In the genomic region with DNA sequence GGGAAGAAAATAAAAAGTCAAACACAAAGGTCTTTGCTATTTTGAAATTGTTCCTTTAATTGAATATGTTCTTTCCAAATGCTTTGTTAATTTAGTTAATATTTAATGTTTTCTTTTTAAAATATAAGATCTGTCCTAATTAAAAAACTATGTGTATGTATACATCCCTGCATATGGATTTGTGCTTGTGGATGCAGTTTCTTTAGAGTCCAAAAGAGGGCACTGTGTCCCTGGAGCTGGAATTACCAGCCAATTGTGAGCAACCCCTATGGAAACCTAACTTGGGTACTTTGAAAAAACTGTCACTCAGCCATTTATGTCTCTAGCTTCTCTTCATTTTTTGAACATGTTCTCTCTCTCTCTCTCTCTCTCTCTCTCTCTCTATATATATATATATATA, we compare ENCODE assay signal across 23 mouse cellular contexts.
DNase-seq lines count a peak whose midpoint lies in the region; ATAC-seq and TF ChIP-seq lines count a peak whose summit lies in the region.
"Had no signal": no experiment of that assay in that cellular context is flagged by ENCODE, and none has a peak within 500 bp of the region (broad histone marks: within the 10 kb centered on the region; RNA-seq: fewer than 3 reads in every experiment).

No protein-coding gene starts in this region.

- no peak for TF ChIP-seq POLR2A in CH12.LX (IDR thresholded peaks at IDR 0.05; ENCODE audit: low read depth, low read length)
- no peak for TF ChIP-seq POLR2A in MEL (IDR thresholded peaks at IDR 0.05; ENCODE audit: control insufficient read depth in 1 of 2, insufficient read depth in 1 of 2, low read depth in 1 of 2, low read length in 2 of 2, poor library complexity in 1 of 2)

- H3K4me3 ChIP-seq in liver, embryonic 14.5 days (ENCODE audit: insufficient read depth in 1 of 2, low read depth in 2 of 2, low read length in 2 of 2), result no peak overlapping the region
- H3K4me3 ChIP-seq in CH12.LX (replicated peaks in 1 of 3; ENCODE audit: low read depth in 2 of 3, low read length in 2 of 3, poor library complexity in 1 of 3) (no peak overlapping the region), MEL (ENCODE audit: control insufficient read depth in 1 of 2, insufficient read depth in 1 of 2, low read depth in 2 of 2, low read length in 2 of 2) (no peak overlapping the region)
- H3K4me3 ChIP-seq in hindbrain, embryonic 12.5 days, result no peak overlapping the region
- H3K4me3 ChIP-seq: erythroblast, embryonic 14.5 days; heart, embryonic 13.5 days; liver, embryonic 12.5 days; neural tube, embryonic 13.5 days had no signal

- H3K9me3 ChIP-seq in liver, embryonic 14.5 days (ENCODE audit: control insufficient read depth, low read length), result no peaks in the 10 kb centered on the region
- H3K9me3 ChIP-seq in CH12.LX (replicated peaks; ENCODE audit: low read length) (no peaks in the 10 kb centered on the region), MEL (replicated peaks; ENCODE audit: insufficient read depth, low read length) (no peaks in the 10 kb centered on the region)
- no peaks in the 10 kb centered on the region for H3K9me3 ChIP-seq in hindbrain, embryonic 12.5 days (replicated peaks)
- H3K9me3 ChIP-seq: heart, embryonic 13.5 days; liver, embryonic 12.5 days; neural tube, embryonic 13.5 days had no signal

- H3K79me2 ChIP-seq in CH12.LX (replicated peaks; ENCODE audit: control insufficient read depth, extremely low read depth, insufficient read depth, poor library complexity, severe bottlenecking), result no peaks in the 10 kb centered on the region
- H3K79me2 ChIP-seq in MEL (ENCODE audit: control insufficient read depth, insufficient read depth, low read length, poor library complexity), result no peaks in the 10 kb centered on the region

- in situ Hi-C loops in CH12.LX (cut with MboI; ENCODE audit: low pct_ligation_motif_present, low pct_unique_long_range_greater_than_20kb, low sequenced_read_pairs), result no loop called here

- H3K36me3 ChIP-seq in liver, embryonic 14.5 days (replicated peaks; ENCODE audit: control insufficient read depth, insufficient read depth, low read depth), result no peaks in the 10 kb centered on the region
- H3K36me3 ChIP-seq in CH12.LX (replicated peaks in 1 of 2; ENCODE audit: control insufficient read depth in 1 of 2, insufficient read depth in 1 of 2, low read length in 1 of 2) (no peaks in the 10 kb centered on the region), MEL (ENCODE audit: control insufficient read depth in 1 of 2, insufficient read depth in 2 of 2, low read length in 2 of 2) (no peaks in the 10 kb centered on the region)
- H3K36me3 ChIP-seq in hindbrain, embryonic 12.5 days, result no peaks in the 10 kb centered on the region
- H3K36me3 ChIP-seq: heart, embryonic 13.5 days; liver, embryonic 12.5 days; neural tube, embryonic 13.5 days had no signal

- H3K4me2 ChIP-seq in liver, embryonic 14.5 days (ENCODE audit: low read depth), result no peak overlapping the region
- H3K4me2 ChIP-seq in CH12.LX (ENCODE audit: insufficient read depth, low read depth, poor library complexity, severe bottlenecking), result no peak overlapping the region
- H3K4me2 ChIP-seq in hindbrain, embryonic 12.5 days (replicated peaks), result no peak overlapping the region
- H3K4me2 ChIP-seq: heart, embryonic 13.5 days; liver, embryonic 12.5 days; neural tube, embryonic 13.5 days had no signal

- H3K27ac ChIP-seq in liver, embryonic 14.5 days, result no peak overlapping the region
- H3K27ac ChIP-seq in CH12.LX (ENCODE audit: insufficient read depth, low read depth), result no peak overlapping the region
- H3K27ac ChIP-seq in MEL (ENCODE audit: control insufficient read depth, low read depth, low read length), result no peak overlapping the region
- no peak overlapping the region for H3K27ac ChIP-seq in hindbrain, embryonic 12.5 days
- H3K27ac ChIP-seq: heart, embryonic 13.5 days; liver, embryonic 12.5 days; neural tube, embryonic 13.5 days had no signal

- no peak for TF ChIP-seq EP300 in liver, embryonic 14.5 days (IDR thresholded peaks at IDR 0.05; ENCODE audit: low read depth)
- no peak for TF ChIP-seq EP300 in CH12.LX (IDR thresholded peaks at IDR 0.05; ENCODE audit: low read length)
- no peak for TF ChIP-seq EP300 in MEL (IDR thresholded peaks at IDR 0.05; ENCODE audit: low read depth in 1 of 2, low read length in 2 of 2)

- dilution Hi-C loops in CH12.LX (cut with MboI; ENCODE audit: extremely low pct_ligation_motif_present, extremely low pct_unique_long_range_greater_than_20kb, low sequenced_read_pairs), result no loop called here

- no peaks in the 10 kb centered on the region for H3K4me1 ChIP-seq in liver, embryonic 14.5 days (replicated peaks; ENCODE audit: control insufficient read depth in 2 of 2, insufficient read depth in 2 of 2, low read length in 1 of 2)
- H3K4me1 ChIP-seq in CH12.LX (ENCODE audit: control insufficient read depth in 1 of 2, insufficient read depth in 2 of 2) (no peaks in the 10 kb centered on the region), MEL (ENCODE audit: control insufficient read depth in 1 of 2, insufficient read depth in 2 of 2, low read length in 2 of 2) (no peaks in the 10 kb centered on the region)
- no peaks in the 10 kb centered on the region for H3K4me1 ChIP-seq in hindbrain, embryonic 12.5 days
- H3K4me1 ChIP-seq: heart, embryonic 13.5 days; liver, embryonic 12.5 days; neural tube, embryonic 13.5 days had no signal

- TF ChIP-seq CTCF in liver, embryonic 14.5 days (IDR thresholded peaks at IDR 0.05; ENCODE audit: low read depth), result peak; percentile 13; the same call in 1 of the 2 replicates
- TF ChIP-seq CTCF in CH12.LX (conservative IDR thresholded peaks at IDR 0.05 in 1 of 2, IDR thresholded peaks at IDR 0.05 in 1 of 2; ENCODE audit: low read depth in 2 of 2, low read length in 2 of 2) (peak; percentile 25 to 58; a peak in 2 of 4 replicates), MEL (IDR thresholded peaks at IDR 0.05 in 2 of 3, conservative IDR thresholded peaks at IDR 0.05 in 1 of 3; ENCODE audit: control insufficient read depth in 1 of 3, insufficient read depth in 1 of 3, low read depth in 2 of 3, low read length in 3 of 3, poor library complexity in 1 of 3, severe bottlenecking in 1 of 3) (peak in 2 of 3 experiments; percentile 15 to 39; a peak in 2 of 6 replicates)

- no peak for DNase-seq in liver, embryonic 14.5 days (ENCODE audit: low read depth in 3 of 3, low spot score in 3 of 3)
- DNase-seq in liver (no peak), CH12.LX (ENCODE audit: extremely low read depth) (peak; percentile 31), MEL (ENCODE audit: low read depth, low spot score) (peak; percentile 26)
- DNase-seq in c-Kit-positive CD71-positive TER-119-positive erythroid progenitor cells, embryonic 14.5 days (ENCODE audit: low spot score), result peak; percentile 6
- DNase-seq in right cerebral cortex, postnatal 25 days, result no peak
- no peak for DNase-seq in cerebellum, postnatal 25 days
- DNase-seq: adrenal gland, postnatal 10 days; cerebellum, adult 2 months; heart, postnatal 36 days; kidney, adult 8-10 months; kidney, postnatal 4 days; layer of hippocampus, postnatal 36 days; left cerebral cortex, postnatal 4 days; lung, postnatal 10 days; right cerebral cortex, postnatal 4 days; thymus, postnatal 25 days had no signal

- H3K27me3 ChIP-seq in liver, embryonic 14.5 days (ENCODE audit: control insufficient read depth, insufficient read depth, low read length), result no peaks in the 10 kb centered on the region
- H3K27me3 ChIP-seq in CH12.LX (replicated peaks), result no peaks in the 10 kb centered on the region
- no peaks in the 10 kb centered on the region; a peak in 1 of 4 replicates for H3K27me3 ChIP-seq in MEL (ENCODE audit: control insufficient read depth in 1 of 2, insufficient read depth in 2 of 2, low read length in 2 of 2)
- H3K27me3 ChIP-seq in hindbrain, embryonic 12.5 days, result no peaks in the 10 kb centered on the region
- H3K27me3 ChIP-seq: heart, embryonic 13.5 days; liver, embryonic 12.5 days; neural tube, embryonic 13.5 days had no signal

- ATAC-seq in liver, embryonic 14.5 days (ENCODE audit: insufficient read depth), result no peak
- ATAC-seq in hindbrain, embryonic 12.5 days (ENCODE audit: low FRiP score), result no peak
- ATAC-seq: forebrain, embryonic 14.5 days; liver, embryonic 12.5 days had no signal

- no peak overlapping the region for H3K9ac ChIP-seq in liver, embryonic 14.5 days (replicated peaks)
- no peak overlapping the region for H3K9ac ChIP-seq in CH12.LX (ENCODE audit: insufficient read depth, low read depth)
- H3K9ac ChIP-seq in MEL (ENCODE audit: control insufficient read depth, low read depth, low read length, poor library complexity, severe bottlenecking), result no peak overlapping the region
- no peak overlapping the region for H3K9ac ChIP-seq in hindbrain, embryonic 12.5 days
- H3K9ac ChIP-seq: heart, embryonic 13.5 days; liver, embryonic 12.5 days; neural tube, embryonic 13.5 days had no signal

- TF ChIP-seq RAD21 in CH12.LX (IDR thresholded peaks at IDR 0.05; ENCODE audit: low read depth, low read length), result peak; percentile 59
- peak; percentile 49 for TF ChIP-seq RAD21 in MEL (IDR thresholded peaks at IDR 0.05; ENCODE audit: low read depth, low read length)

TF ChIP-seq in CH12.LX, 34 proteins besides CTCF, POLR2A, EP300 and RAD21 (continues in another document):
- TF ChIP-seq CHD2 (IDR thresholded peaks at IDR 0.05; ENCODE audit: low read length) (no peak), NRF1 (IDR thresholded peaks at IDR 0.05; ENCODE audit: low read depth, low read length) (no peak), ELF1 (IDR thresholded peaks at IDR 0.05; ENCODE audit: low read depth, low read length) (no peak), SMC3 (IDR thresholded peaks at IDR 0.05; ENCODE audit: low read depth, low read length) (no peak), UBTF (IDR thresholded peaks at IDR 0.05; ENCODE audit: low read depth, low read length) (no peak), MAX (IDR thresholded peaks at IDR 0.05; ENCODE audit: low read length) (no peak), ETS1 (conservative IDR thresholded peaks at IDR 0.05; ENCODE audit: low read depth, low read length) (no peak), ZKSCAN1 (IDR thresholded peaks at IDR 0.05; ENCODE audit: borderline replicate concordance, low read depth, low read length) (no peak), PAX5 (IDR thresholded peaks at IDR 0.05; ENCODE audit: low read length) (no peak)

TF ChIP-seq in MEL, 35 proteins besides CTCF, POLR2A, EP300 and RAD21 (continues in another document):
- no peak for TF ChIP-seq HCFC1 (IDR thresholded peaks at IDR 0.05; ENCODE audit: low read depth, low read length)
- no peak for TF ChIP-seq BHLHE40 (IDR thresholded peaks at IDR 0.05; ENCODE audit: borderline replicate concordance, low read depth, low read length)
- no peak for TF ChIP-seq POLR2AphosphoS2 (IDR thresholded peaks at IDR 0.05; ENCODE audit: low read length)
- no peak for TF ChIP-seq MYB (IDR thresholded peaks at IDR 0.05; ENCODE audit: low read depth, low read length)
- TF ChIP-seq E2F4 (IDR thresholded peaks at IDR 0.05; ENCODE audit: borderline replicate concordance, low read depth, low read length), result no peak
- TF ChIP-seq CHD2 (IDR thresholded peaks at IDR 0.05; ENCODE audit: low read length), result no peak
- TF ChIP-seq POLR2AphosphoS5 (IDR thresholded peaks at IDR 0.05; ENCODE audit: borderline replicate concordance, low read depth, low read length), result no peak
- no peak for TF ChIP-seq NRF1 (IDR thresholded peaks at IDR 0.05; ENCODE audit: insufficient read depth, low read depth, low read length, poor library complexity, severe bottlenecking)
- TF ChIP-seq MEF2A (IDR thresholded peaks at IDR 0.05; ENCODE audit: extremely low read depth, insufficient replicate concordance, low read depth, low read length, poor library complexity, severe bottlenecking), result no peak

Comparison
In these comparisons a context has a peak if more than half of its experiments do, and no peak if none do; other contexts are left out.
1. DNase-seq: peak in CH12.LX (single experiment), MEL (single experiment) and c-Kit-positive CD71-positive TER-119-positive erythroid progenitor cells, embryonic 14.5 days (single experiment); none in liver, embryonic 14.5 days (0 of 3), liver (single experiment), right cerebral cortex, postnatal 25 days (single experiment) and cerebellum, postnatal 25 days (0 of 2).
2. Peak in every context shown above with its lines, with median percentiles within 50 percentile points of each other: CTCF ChIP-seq.